13 mouse cellular contexts compared by ENCODE assay signal in the genomic region with DNA sequence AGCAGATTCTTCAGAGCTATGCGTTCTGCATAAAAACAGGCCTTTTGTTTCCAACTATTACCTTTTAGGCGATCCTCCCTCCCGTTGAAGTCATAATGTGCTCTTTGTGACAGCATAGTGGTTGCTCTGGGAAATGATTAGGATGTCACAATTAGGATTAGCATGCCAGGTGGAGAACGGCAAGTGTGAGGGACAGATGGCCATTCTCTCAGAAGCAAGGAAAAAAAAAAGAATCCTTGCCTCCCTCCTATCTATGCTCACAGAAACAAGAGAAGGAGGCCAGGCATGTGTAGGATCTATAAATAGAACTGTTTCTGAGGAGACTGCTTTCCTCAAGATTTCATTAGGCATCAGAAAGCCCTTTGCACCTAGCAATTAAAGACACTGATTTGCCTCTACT.
DNase-seq lines count a peak whose midpoint lies in the region; ATAC-seq and TF ChIP-seq lines count a peak whose summit lies in the region.
"Had no signal": no experiment of that assay in that cellular context is flagged by ENCODE, and none has a peak within 500 bp of the region (broad histone marks: within the 10 kb centered on the region; RNA-seq: fewer than 3 reads in every experiment).

No protein-coding gene starts in this region.

- DNase-seq in hindbrain, embryonic 11.5 days (ENCODE audit: low spot score), result no peak
- DNase-seq in cerebellum, adult 11 months, result peak; percentile 31
- no peak for DNase-seq in forebrain, embryonic 10.5 days (ENCODE audit: extremely low spot score, low spot score)
- peak; percentile 58 for DNase-seq in hindbrain, postnatal 0 days (ENCODE audit: low spot score)
- no peak for DNase-seq in kidney, postnatal 25 days
- DNase-seq: gastrocnemius, postnatal 25 days; kidney, postnatal 14 days; lung, adult 18-20 months; thymus, postnatal 36 days had no signal

- no peaks in the 10 kb centered on the region for H3K27me3 ChIP-seq in hindbrain, embryonic 12.5 days
- H3K27me3 ChIP-seq in hindbrain, embryonic 11.5 days (ENCODE audit: control insufficient read depth, insufficient read depth, low read length), result no peaks in the 10 kb centered on the region
- no peaks in the 10 kb centered on the region for H3K27me3 ChIP-seq in forebrain, embryonic 10.5 days (ENCODE audit: poor library complexity, severe bottlenecking)
- H3K27me3 ChIP-seq in hindbrain, postnatal 0 days (ENCODE audit: insufficient read depth, low read length), result no peaks in the 10 kb centered on the region

- no peaks in the 10 kb centered on the region for H3K36me3 ChIP-seq in hindbrain, embryonic 12.5 days
- no peaks in the 10 kb centered on the region for H3K36me3 ChIP-seq in hindbrain, embryonic 11.5 days (ENCODE audit: control insufficient read depth, insufficient read depth, low read length)
- no peaks in the 10 kb centered on the region for H3K36me3 ChIP-seq in forebrain, embryonic 10.5 days (replicated peaks)
- no peaks in the 10 kb centered on the region for H3K36me3 ChIP-seq in hindbrain, postnatal 0 days (ENCODE audit: insufficient read depth, low read length)
- H3K36me3 ChIP-seq: limb, embryonic 13.5 days had no signal

- peaks cover 18% of the 10 kb centered on the region for H3K4me1 ChIP-seq in hindbrain, embryonic 12.5 days
- no peaks in the 10 kb centered on the region for H3K4me1 ChIP-seq in hindbrain, embryonic 11.5 days (replicated peaks; ENCODE audit: control insufficient read depth, insufficient read depth, low read length)
- H3K4me1 ChIP-seq in forebrain, embryonic 10.5 days, result peaks cover 21% of the 10 kb centered on the region
- peaks cover 19% of the 10 kb centered on the region for H3K4me1 ChIP-seq in hindbrain, postnatal 0 days (ENCODE audit: insufficient read depth, low read length)

- peak; percentile 16; the same call in 1 of the 2 replicates for TF ChIP-seq CTCF in hindbrain, postnatal 0 days (IDR thresholded peaks at IDR 0.05; ENCODE audit: low read depth)

- no peaks in the 10 kb centered on the region for H3K9me3 ChIP-seq in hindbrain, embryonic 12.5 days (replicated peaks)
- no peaks in the 10 kb centered on the region for H3K9me3 ChIP-seq in hindbrain, embryonic 11.5 days (ENCODE audit: control insufficient read depth, low read length)
- no peaks in the 10 kb centered on the region for H3K9me3 ChIP-seq in forebrain, embryonic 10.5 days
- H3K9me3 ChIP-seq in hindbrain, postnatal 0 days (ENCODE audit: low read length), result no peaks in the 10 kb centered on the region
- H3K9me3 ChIP-seq: limb, embryonic 13.5 days had no signal

- 0 out of 2 replicates have a peak overlapping the region, but pooled peaks have one; percentile 4 for H3K27ac ChIP-seq in hindbrain, embryonic 12.5 days
- H3K27ac ChIP-seq in hindbrain, embryonic 11.5 days (ENCODE audit: low read depth, low read length), result no peak overlapping the region
- 0 out of 2 replicates have a peak overlapping the region, but pooled peaks have one; percentile 53 for H3K27ac ChIP-seq in forebrain, embryonic 10.5 days
- H3K27ac ChIP-seq in hindbrain, postnatal 0 days, result peak overlapping the region; percentile 28; the same call in 1 of the 2 replicates
- H3K27ac ChIP-seq: limb, embryonic 13.5 days had no signal

- no peak for ATAC-seq in hindbrain, embryonic 12.5 days (ENCODE audit: low FRiP score)
- ATAC-seq in hindbrain, embryonic 11.5 days (ENCODE audit: low FRiP score), result no peak
- ATAC-seq in hindbrain, postnatal 0 days, result peak; percentile 68
- no peak for ATAC-seq in erythroblast, adult 5-6 weeks (replicated peaks; ENCODE audit: low FRiP score, poor library complexity, severe bottlenecking)
- no peak for ATAC-seq in megakaryocyte progenitor cell, adult 5-6 weeks (replicated peaks; ENCODE audit: poor library complexity)

- no peak overlapping the region for H3K4me3 ChIP-seq in hindbrain, embryonic 12.5 days
- no peak overlapping the region for H3K4me3 ChIP-seq in hindbrain, embryonic 11.5 days (ENCODE audit: low read depth, low read length)
- no peak overlapping the region for H3K4me3 ChIP-seq in forebrain, embryonic 10.5 days
- no peak overlapping the region for H3K4me3 ChIP-seq in hindbrain, postnatal 0 days (ENCODE audit: low read length)
- H3K4me3 ChIP-seq: limb, embryonic 13.5 days had no signal

- no peak overlapping the region for H3K9ac ChIP-seq in hindbrain, embryonic 12.5 days
- H3K9ac ChIP-seq in hindbrain, embryonic 11.5 days (ENCODE audit: low read depth, low read length), result no peak overlapping the region
- no peak overlapping the region for H3K9ac ChIP-seq in hindbrain, postnatal 0 days (replicated peaks; ENCODE audit: low read length)
- H3K9ac ChIP-seq: limb, embryonic 13.5 days had no signal

- H3K4me2 ChIP-seq in hindbrain, embryonic 12.5 days (replicated peaks), result no peak overlapping the region
- no peak overlapping the region for H3K4me2 ChIP-seq in hindbrain, embryonic 11.5 days (replicated peaks; ENCODE audit: low read depth, low read length)
- no peak overlapping the region for H3K4me2 ChIP-seq in hindbrain, postnatal 0 days (ENCODE audit: low read depth, low read length)
- H3K4me2 ChIP-seq: limb, embryonic 13.5 days had no signal

- 44% methylated on average over 4 of the region's 4 CpGs for WGBS in hindbrain, embryonic 12.5 days
- 62% methylated on average over 4 of the region's 4 CpGs for WGBS in hindbrain, embryonic 11.5 days
- WGBS in forebrain, embryonic 10.5 days, result 68% methylated on average over 4 of the region's 4 CpGs
- 27% methylated on average over 4 of the region's 4 CpGs for WGBS in hindbrain, postnatal 0 days

Comparison
In these comparisons a context has a peak if more than half of its experiments do, and no peak if none do; other contexts are left out.
1. DNase-seq: peak in cerebellum, adult 11 months (single experiment) and hindbrain, postnatal 0 days (single experiment); none in hindbrain, embryonic 11.5 days (single experiment), forebrain, embryonic 10.5 days (single experiment) and kidney, postnatal 25 days (0 of 2).